Mouse (Mus musculus): Measurements from ENCODE around the gene Shroom4.

Shroom4 gene

GRCm38 (mm10) chrX:6495456-6495855, 95.8 kb downstream of the Shroom4 start:
- DNase-seq (ENCODE audit: low spot score) = no peak

- no peak for DNase-seq (ENCODE audit: low spot score)
These were observed 96.7 kb downstream of the Shroom4 start for GRCm38 (mm10) chrX:6496374-6496773.

GRCm38 (mm10) chrX:6501850-6502249, 102.2 kb downstream of the Shroom4 start:
- no peak for DNase-seq (ENCODE audit: low spot score)

DNA sequence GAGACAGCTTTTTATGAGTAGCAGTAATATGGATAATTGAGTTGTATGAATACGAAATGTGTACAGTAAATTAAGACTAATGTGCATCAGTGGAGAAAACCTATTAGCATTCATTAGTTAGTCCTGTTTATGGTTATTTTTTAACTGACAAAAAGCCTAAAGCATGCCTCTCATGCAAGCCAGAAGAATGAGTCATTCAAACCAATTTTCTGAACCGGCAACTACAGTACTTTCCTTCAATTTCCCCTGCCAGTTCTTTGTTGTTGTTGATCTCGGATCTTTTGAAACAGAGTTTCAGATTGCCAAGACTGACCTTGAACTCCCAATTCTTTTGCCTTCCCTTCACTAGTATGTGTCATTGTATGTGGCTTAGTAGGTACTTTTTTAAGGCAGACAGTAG, 117.6 kb downstream of the Shroom4 start:
- no peak for DNase-seq (ENCODE audit: low spot score)

- DNase-seq (ENCODE audit: low spot score) = no peak
These were observed 118.8 kb downstream of the Shroom4 start for GRCm38 (mm10) chrX:6518421-6518820.

DNA sequence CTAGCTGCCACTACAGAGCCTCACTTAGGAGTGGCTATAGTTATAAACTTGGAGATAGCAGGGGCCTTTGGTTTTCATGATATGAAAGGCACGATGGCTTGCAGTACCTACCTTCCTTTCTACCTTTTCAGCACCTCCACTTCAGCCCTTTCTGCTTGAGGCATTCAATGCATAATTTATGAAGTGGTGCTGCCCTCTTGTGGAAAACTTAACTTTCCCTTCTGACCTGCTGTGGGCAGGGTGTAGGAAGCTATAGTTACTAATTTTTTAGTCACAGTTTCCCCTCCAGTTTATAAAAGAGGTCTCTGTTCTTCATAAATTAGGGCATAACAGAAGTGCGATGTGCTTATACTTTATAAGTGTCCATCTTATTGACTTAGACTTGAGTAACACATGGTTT, 123.3 kb downstream of the Shroom4 start:
- no peak for DNase-seq (ENCODE audit: low spot score)

GRCm38 (mm10) chrX:6536636-6537035, 137.0 kb downstream of the Shroom4 start:
- no peak for DNase-seq (ENCODE audit: low spot score)

DNA sequence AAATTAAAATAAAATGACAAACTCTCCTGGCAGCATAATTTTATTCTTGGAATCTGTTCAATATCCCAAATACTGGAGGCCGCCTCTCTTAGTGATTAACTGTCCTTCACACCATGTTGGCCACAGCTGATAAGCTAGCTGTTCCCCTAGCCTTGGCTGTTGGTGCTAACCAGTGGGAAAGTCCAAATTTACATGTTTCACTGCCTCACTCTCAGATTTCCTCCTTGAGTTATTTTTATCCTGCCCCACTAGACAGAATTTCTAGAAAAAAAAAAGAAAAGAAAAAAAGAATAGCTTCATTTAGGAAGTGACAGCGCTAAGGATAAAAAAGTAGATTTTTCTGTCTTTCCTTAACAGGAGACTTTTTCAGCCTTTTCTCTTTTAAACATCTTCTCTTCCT, 138.0 kb downstream of the Shroom4 start:
- DNase-seq (ENCODE audit: low spot score) = no peak

- DNase-seq (ENCODE audit: low spot score) = no peak
These were observed 165.4 kb downstream of the Shroom4 start for GRCm38 (mm10) chrX:6565066-6565465.

DNA sequence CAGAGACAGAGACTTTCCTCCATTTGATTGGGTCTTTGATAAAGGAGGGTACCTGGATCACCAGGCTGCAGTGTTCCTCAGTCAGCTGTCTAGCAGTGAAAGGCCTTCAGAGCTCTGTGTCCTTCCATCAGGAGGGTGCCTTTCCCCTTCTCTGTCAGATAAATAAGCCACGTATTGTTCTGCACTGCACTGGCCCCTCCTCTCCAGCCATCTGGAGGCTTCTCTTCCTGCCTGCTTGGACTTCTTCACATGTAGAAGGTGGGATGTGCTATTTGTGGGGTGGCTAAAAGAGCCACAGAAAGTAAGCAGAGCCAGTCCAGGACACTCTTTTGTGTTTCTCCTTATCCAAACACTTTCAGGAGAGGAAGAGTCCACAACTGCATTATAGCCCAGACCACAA, 174.9 kb downstream of the Shroom4 start:
- no peak for DNase-seq (ENCODE audit: low spot score)

DNA sequence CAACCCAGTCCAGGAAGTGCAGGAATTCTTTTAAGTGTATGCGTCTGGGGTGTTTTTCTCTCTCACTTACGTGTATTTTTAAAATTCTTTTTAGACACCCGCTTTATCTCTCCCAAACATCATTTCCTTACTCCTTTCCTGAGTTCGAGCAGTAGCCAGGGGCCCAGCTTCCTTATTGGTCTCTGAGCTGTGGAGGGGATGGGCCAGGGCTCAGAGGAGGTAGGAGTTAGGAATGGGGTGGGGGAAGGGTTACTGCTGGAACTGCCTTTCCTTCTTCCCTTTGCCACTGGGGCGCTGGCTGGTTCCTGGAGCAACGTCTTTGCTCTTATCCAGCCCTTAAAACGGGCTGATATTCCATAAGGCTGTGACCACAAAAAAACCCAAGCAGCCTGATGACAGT, 177.3 kb downstream of the Shroom4 start:
- DNase-seq (ENCODE audit: low spot score) = peak; percentile 1

GRCm38 (mm10) chrX:6580671-6581070, 181.0 kb downstream of the Shroom4 start:
- DNase-seq (ENCODE audit: low spot score) = no peak

GRCm38 (mm10) chrX:6581181-6581580, 181.5 kb downstream of the Shroom4 start:
- no peak for DNase-seq (ENCODE audit: low spot score)

- no peak for DNase-seq (ENCODE audit: low spot score)
These were observed 183.0 kb downstream of the Shroom4 start for GRCm38 (mm10) chrX:6582646-6583045.

- DNase-seq (ENCODE audit: low spot score) = no peak
These were observed 194.5 kb downstream of the Shroom4 start for GRCm38 (mm10) chrX:6594183-6594582.

DNA sequence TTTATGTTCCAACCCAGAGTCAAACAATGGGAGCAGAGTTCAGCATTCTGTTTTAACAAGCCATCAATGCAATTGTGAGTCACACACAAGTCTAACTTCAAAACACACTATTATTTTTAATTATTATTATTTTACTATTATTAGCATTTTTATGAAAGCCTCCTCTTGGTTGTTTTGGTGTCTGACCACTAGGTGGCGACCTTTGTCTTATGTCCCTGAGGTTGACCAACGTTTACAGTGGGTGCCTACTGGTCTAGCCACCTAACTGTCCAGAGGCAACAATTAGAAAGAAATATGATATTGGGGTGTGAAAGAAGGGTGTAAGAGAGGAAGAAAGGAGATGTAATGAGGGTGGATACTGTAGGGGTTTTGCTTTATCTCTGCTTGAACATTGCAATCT, 254.4 kb downstream of the Shroom4 start:
- no peak for DNase-seq (ENCODE audit: low spot score)

DNA sequence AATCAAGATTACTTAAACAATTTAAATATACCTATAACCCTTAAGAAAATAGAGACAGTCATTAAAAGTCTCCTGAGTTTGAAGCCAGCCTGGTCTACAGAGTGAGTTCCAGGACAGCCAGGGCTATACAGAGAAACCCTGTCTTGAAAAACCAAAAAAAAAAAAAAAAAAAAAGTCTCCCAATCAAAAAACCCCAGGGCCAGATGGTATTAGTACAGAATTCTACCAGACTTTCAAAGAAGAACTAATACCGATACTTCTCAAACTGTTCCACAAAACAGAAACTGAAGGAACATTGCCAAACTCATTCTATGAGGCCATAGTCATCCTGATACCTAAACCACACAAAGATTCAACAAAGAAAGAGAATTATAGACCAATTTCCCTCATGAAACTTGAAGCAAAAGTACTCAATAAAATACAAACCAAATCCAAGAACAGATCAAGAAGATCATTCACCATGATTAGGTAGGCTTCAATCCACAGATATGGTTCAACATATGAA, 259.2 kb downstream of the Shroom4 start:
- DNase-seq (ENCODE audit: low spot score) = no peak

Data from yolk sac, embryonic 10.5 days (tissue).